Mouse (Mus musculus) layer of hippocampus, adult 8-10 months (tissue): ENCODE results near the gene Gnb1. TPM values are rescaled to one million over a fixed set of nuclear protein-coding genes. Genes with fewer than 3 reads are reported as not detected.
A peak's percentile ranks its signal among the peaks of the same experiment; 100 is the strongest.

Source experiments
- DNase-seq, 2 experiments: peaks; one replicate each; pipeline ENCODE4 v3.0.0; 2022; ENCODE audit warnings: low spot score in 2 of 2
- total RNA-seq, 4 experiments: library from RNA; stranded (reverse); gene quantifications; 2 replicates each; pipeline ENCODE4 v1.2.4; 2022

The Gnb1 gene
- total RNA-seq, 4 experiments from 2014 or later, result 649 to 753 (median 695) TPM

DNA sequence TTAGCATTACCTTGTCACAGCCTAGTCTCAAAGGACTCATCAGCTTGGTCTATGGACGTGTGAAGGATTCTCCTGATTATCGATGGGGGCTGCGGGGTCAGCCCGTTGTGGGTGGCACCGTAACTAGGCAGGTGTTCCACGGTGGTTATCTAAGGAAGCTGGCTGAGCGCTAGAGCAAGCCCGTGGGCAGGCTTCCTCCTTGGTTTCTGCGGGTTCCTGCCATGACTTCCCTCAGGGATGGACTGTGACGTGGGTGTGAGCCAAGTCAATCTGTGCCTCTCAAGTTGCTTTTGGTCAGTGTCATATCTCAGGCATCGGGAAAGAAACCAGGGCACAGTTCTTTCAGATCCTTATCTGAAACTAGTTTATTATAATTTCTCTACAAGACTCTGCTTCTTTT is 83.8 kb downstream of the Gnb1 start:
- DNase-seq, result no peak

DNA sequence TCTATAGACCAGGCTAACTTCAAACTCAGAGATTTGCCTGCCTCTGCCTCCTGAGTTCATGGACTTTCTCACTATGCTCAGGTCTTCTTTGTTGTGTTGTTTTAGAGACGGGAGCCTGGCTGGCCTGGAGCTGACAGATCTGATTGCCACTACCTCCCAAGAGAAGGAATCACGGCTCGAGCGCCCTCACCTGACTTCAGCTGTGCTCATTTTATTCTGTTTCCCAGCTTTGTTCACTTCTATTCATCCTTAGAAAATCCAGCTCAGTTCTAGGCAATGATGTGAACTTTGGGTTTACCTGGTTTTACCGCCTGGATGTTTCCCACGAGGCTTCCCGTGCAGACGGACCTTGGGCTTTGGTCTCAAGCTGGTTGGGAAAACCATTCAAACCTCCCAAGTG is 84.4 kb downstream of the Gnb1 start:
- DNase-seq, result no peak

DNA sequence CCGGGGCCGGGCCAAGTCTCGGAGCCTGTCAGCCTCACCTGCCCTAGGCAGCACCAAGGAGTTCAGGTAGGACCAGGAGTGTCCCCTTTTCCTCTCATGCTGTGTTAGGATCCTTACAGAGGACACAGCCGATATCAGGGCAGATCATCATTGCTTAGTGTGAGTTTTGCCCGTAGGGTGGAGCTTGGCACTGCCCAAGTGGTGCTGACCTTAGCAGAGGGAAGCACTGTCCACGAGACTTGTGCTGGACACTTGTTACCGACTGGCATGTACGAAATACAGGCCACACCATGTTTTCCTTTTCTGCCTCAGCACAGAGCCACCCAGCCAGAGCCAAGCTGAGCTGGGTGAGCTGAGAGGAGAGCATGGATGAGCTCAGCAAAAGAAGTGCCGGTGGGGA is 86.0 kb downstream of the Gnb1 start:
- no peak for DNase-seq

DNA sequence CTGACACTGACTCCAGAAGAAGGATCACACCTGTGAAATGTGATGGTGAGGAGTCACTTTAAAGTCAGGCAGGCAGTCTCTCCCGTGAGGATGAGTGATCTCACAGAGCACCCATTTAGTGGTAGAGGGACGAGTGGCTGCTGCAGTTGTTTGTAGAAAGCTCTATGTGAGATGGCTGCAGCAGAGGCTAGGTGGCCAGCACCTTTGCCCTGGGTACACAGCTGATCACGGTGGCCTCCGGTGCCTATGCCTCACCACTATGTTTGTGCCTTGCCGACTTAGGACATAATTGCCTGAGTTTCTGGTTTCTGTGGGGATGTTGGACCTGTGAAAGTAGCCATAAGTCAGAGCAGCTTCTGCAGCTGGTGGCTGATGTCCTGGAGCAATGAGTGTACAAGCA is 86.6 kb downstream of the Gnb1 start:
- no peak for DNase-seq

DNA sequence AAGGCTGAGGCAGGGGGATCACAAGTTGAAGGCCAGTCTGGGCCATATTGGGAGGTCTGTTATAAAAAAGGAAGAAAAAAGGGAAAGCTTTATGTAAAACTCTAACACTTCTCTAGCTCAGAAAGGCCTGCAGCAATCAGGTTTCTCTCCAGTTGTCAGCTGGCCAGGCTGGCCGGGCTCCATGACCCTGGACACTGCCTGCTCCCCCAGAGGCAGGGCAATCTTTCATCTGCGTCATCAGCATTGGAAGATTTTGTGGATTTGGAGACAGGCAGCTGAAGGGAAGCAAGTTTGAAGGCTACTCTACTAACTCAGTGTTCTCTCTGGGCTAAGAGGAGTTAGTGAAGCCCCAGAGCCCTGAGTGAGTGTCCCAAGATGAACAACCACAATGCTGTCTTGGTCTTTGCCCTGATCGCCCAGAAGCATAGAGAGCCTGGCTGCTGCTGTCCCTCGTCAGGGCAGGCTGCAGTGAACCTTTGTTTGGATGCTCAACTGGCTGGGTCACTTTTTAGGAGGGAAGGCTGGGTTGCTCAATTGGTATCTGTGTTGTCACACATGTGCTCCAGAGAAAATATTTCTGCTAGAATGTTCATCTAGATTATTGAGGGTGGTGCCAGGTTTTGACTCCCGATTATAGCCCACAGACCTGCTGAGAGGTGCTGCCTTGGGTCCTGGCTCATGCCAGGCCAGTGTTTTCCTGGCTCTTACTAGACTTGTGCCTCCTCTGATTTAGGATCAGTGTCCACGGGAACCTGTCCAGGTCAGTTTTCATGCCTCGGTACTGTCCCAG is 87.4 kb downstream of the Gnb1 start:
- DNase-seq, result no peak

DNA sequence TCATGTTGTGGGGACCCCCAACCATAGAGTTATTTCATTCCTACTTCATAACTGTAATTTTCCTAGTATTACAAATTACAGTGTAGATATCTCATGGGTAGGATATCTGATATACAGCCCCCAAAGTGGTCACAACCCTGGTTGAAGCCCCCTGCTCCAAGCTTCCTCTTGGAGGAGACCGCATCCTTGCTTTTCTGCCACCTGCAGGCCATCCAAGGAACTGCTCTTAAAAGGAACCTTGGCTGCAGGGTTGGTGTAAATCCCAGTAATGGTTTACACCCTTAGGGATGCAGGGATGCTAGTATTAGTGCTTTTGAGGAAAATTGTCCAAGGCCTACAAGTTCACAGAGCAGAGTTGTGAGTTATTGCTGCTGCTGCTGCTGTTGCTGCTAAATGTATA is 89.3 kb downstream of the Gnb1 start:
- DNase-seq, result peak in 1 of 2 experiments; percentile 40

DNA sequence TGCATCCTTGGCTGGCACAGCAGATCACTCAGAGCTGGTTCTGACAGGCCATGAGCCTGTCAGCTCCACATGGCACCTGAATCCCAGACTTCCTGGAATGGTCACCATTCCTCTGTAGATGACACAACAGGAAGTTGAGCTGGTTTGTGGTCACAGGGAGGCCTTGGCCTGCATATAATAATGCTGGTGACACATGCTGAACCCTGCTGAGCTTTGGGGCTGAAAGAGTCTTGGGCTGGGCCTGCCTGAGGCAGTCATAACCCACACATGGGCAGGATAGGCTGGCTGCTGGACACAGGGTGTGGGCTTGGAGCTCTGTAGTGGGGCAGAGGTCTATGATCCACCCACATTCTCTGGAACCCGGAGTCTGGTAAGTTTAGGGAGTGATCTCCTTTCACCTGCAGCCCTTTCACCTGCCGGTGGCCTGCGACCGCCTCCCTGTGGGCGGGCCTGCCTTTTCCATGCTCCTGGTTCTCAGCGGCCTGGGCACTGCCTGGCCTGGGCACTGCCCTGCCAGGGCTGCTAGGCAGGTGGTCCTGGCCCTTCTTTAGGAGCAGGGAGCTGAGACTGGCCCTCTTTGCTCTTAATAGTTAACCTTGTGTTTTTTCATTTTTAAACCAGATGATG is 91.2 kb downstream of the Gnb1 start:
- no peak for DNase-seq

- DNase-seq, result no peak
Observed at GRCm38 (mm10) chr4:155589356-155589755, 98.2 kb downstream of the Gnb1 start.

GRCm38 (mm10) chr4:155591012-155591719 is 100.0 kb downstream of the Gnb1 start:
- no peak for DNase-seq

- DNase-seq, result no peak
Observed at GRCm38 (mm10) chr4:155593780-155594179, 102.6 kb downstream of the Gnb1 start.

DNA sequence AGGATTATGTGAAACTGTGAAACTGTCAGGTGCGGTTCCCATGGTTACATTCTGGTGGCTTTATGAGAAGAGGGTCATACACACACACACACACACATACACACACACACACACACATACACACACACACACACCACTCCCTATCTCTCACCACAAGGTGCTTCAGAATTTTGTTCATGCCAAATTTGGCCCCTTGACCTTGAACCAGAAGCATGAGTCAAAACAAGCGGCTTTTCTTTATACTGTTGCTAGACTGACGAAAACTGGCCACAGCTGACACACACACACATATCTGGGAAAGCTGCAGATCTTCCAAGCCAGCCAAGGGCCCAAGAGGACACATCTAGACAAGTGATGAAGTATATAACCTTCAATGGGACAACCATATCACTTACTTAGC is 104.6 kb downstream of the Gnb1 start:
- DNase-seq, result no peak

DNA sequence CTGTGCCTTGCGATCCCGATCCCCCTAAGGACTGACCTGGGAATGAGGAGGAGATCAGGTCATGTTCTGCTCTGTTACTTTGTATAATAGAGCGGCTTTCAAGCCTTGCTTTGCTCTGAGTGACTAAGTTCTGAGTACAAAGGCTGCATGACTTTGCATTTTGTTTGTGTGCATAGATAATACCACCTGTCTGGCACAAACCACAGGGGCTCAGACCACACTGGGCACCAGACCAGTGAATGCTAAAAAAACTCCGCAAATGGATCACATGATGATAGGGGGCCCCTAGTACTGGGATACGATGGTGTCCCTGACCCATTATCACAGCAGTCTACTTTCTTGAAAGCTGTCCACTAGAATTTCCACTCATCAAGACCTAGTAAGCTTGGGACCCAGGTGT is 105.4 kb downstream of the Gnb1 start:
- no peak for DNase-seq

DNA sequence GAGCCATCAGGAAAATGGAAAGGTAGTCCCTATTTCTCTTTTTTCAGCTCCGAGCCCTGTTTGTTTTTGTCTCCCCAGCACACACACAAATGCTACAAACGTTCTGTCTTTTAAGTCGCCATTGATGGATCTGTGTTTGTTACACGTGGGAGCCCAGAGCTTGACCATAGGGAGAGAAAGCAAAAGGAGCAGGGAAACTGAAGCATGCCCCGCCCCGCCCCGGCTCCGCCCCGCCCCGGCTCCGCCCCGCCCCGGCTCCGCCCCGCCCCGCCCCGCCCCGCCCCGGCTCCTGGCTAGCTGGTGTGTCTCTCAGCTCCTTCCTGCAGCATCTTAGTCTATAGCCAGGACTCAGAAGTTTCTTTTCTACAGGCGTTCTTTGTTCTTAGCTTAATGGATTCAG is 107.4 kb downstream of the Gnb1 start:
- no peak for DNase-seq

GRCm38 (mm10) chr4:155599901-155600825 is 109.0 kb downstream of the Gnb1 start:
- DNase-seq, result no peak

GRCm38 (mm10) chr4:155601091-155601996 is 110.2 kb downstream of the Gnb1 start, which contains the start of gene Slc35e2:
Gene Slc35e2 (plus strand): TSS chr4:155601416.
- DNase-seq, result peak; percentile 89 to 95

DNA sequence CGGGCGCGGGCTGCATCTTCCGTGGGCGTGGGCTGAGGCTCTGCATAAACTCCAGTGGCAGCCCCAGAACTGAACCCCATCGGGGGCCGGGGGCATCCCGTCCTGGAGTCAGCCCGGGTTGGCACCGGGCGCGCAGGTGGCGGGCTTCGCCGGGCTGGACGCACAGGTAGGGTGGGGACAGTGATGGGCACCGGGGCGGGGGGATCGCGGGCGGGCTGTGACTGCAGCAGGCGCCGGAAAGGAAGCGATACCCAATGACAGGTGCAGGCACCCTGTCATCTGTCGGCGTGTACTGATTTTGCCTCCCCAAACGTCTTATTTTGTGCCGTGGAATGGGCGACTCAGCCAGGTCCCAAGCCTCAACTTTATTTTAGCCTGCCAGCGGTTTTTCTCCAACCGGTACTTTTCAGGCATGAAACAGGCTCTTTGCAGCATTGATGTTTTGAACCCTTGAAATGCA is 110.9 kb downstream of the Gnb1 start:
- DNase-seq, result no peak

GRCm38 (mm10) chr4:155602753-155603152 is 111.6 kb downstream of the Gnb1 start:
- DNase-seq, result no peak

- DNase-seq, result no peak
Observed at GRCm38 (mm10) chr4:155603801-155604200, 112.6 kb downstream of the Gnb1 start.

DNA sequence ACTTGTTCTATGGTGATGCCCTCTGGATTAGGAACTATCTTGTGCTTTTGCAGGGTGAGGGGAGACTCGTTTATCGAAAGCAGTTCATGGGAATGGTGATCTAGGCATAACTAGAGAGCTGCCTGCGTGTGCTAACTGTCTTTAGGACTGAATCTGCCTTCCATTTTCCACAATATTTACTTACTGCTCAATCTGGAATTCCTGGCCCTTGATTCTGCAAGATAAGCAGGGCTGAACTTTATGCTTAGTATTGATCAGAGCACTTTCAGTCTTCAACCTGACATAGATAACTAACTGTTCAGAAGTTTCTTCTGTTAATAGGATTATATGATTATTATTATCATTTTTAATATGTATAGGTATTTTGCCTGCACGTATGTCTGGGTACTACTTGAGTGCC is 114.0 kb downstream of the Gnb1 start:
- DNase-seq, result no peak

- DNase-seq, result no peak
Observed at GRCm38 (mm10) chr4:155606825-155607224, 115.7 kb downstream of the Gnb1 start.
